Mouse (Mus musculus) CH12.LX (cell line): ENCODE results near the gene Snu13. TPM values are rescaled to one million over a fixed set of nuclear protein-coding genes. Genes with fewer than 3 reads are reported as not detected.

Experiments used
- DNase-seq: peaks from one replicate; pipeline ENCODE4 v3.0.0-alpha.2; 2013; ENCODE audit errors: extremely low read depth
- H3K27ac ChIP-seq: 2 replicates; pipeline ENCODE4 v1.5.1; 2012; ENCODE audit warnings: low read depth, mild to moderate bottlenecking, control low read depth, moderate library complexity; ENCODE audit not compliant: insufficient read depth
- H3K27me3 ChIP-seq: replicated peaks from 2 replicates; pipeline ENCODE3; 2012; ENCODE audit warnings: inconsistent platforms
- H3K36me3 ChIP-seq, 2 experiments: replicated peaks in 1 of 2; 2 replicates each; pipeline versions ENCODE3 to v1.6.1; 2012; ENCODE audit warnings: inconsistent platforms in 1 of 2, low read length in 1 of 2, mild to moderate bottlenecking in 1 of 2, mixed read lengths in 1 of 2, moderate library complexity in 1 of 2; ENCODE audit not compliant: control insufficient read depth in 1 of 2, insufficient read depth in 1 of 2
- H3K4me1 ChIP-seq, 2 experiments: 2 replicates each; pipeline ENCODE4 v1.6.1; 2012; ENCODE audit warnings: inconsistent platforms in 1 of 2, moderate library complexity in 1 of 2; ENCODE audit not compliant: insufficient read depth in 2 of 2, control insufficient read depth in 1 of 2
- H3K4me2 ChIP-seq: 2 replicates; pipeline ENCODE4 v1.6.1; 2012; ENCODE audit warnings: low read depth, mild to moderate bottlenecking, control low read depth; ENCODE audit not compliant: poor library complexity, insufficient read depth, severe bottlenecking
- H3K4me3 ChIP-seq, 3 experiments: fragments of 150-350 bp in 1 of 3; sonication (generic) in 1 of 3; replicated peaks in 1 of 3; 2 replicates each; pipeline versions ENCODE3 to v1.5.1; 2011 to 2012; ENCODE audit warnings: low read depth in 2 of 3, low read length in 2 of 3, mild to moderate bottlenecking in 2 of 3, moderate library complexity in 2 of 3, control low read depth in 1 of 3, improper control_type of control experiment in 1 of 3, inconsistent platforms in 1 of 3, mixed read lengths in 1 of 3; ENCODE audit not compliant: poor library complexity in 1 of 3
- H3K79me2 ChIP-seq: replicated peaks from 2 replicates; pipeline ENCODE4 v1.6.1; 2012; ENCODE audit warnings: mild to moderate bottlenecking, moderate library complexity; ENCODE audit not compliant: control insufficient read depth, poor library complexity, insufficient read depth, severe bottlenecking; ENCODE audit errors: extremely low read depth
- H3K9ac ChIP-seq: 2 replicates; pipeline ENCODE4 v1.6.1; 2012; ENCODE audit warnings: low read depth, mild to moderate bottlenecking, control low read depth, moderate library complexity; ENCODE audit not compliant: insufficient read depth
- H3K9me3 ChIP-seq: replicated peaks from 2 replicates; pipeline ENCODE3; 2012; ENCODE audit warnings: low read length, inconsistent platforms, mixed read lengths
- CTCF ChIP-seq, 2 experiments: IDR thresholded peaks in 1 of 2; conservative IDR thresholded peaks in 1 of 2; 2 replicates each; pipeline ENCODE4 v1.5.1; 2011 to 2012; ENCODE audit warnings: low read depth in 2 of 2, low read length in 2 of 2, improper control_type of control experiment in 1 of 2, inconsistent platforms in 1 of 2, mild to moderate bottlenecking in 1 of 2, moderate library complexity in 1 of 2
- EP300 ChIP-seq: IDR thresholded peaks from 2 replicates; pipeline ENCODE4 v1.6.1; 2011; ENCODE audit warnings: low read length, improper control_type of control experiment
- HCFC1 ChIP-seq: IDR thresholded peaks from 2 replicates; pipeline ENCODE4 v1.6.1; 2012; ENCODE audit warnings: low read depth, mild to moderate bottlenecking, inconsistent platforms, low read length, improper control_type of control experiment
- JUND ChIP-seq: conservative IDR thresholded peaks from 2 replicates; pipeline ENCODE4 v1.6.1; 2011; ENCODE audit warnings: low read depth, low read length, improper control_type of control experiment
- MEF2A ChIP-seq: IDR thresholded peaks from 2 replicates; pipeline ENCODE4 v1.6.1; 2014; ENCODE audit warnings: low read depth, mild to moderate bottlenecking, inconsistent platforms, low read length, improper control_type of control experiment, borderline replicate concordance
- MXI1 ChIP-seq: IDR thresholded peaks from 2 replicates; pipeline ENCODE4 v1.6.1; 2011; ENCODE audit warnings: mild to moderate bottlenecking, low read depth, low read length, improper control_type of control experiment
- MYC ChIP-seq: IDR thresholded peaks from 2 replicates; pipeline ENCODE4 v1.6.1; 2011; ENCODE audit warnings: low read depth, mild to moderate bottlenecking, improper control_type of control experiment, low read length
- NRF1 ChIP-seq: IDR thresholded peaks from 2 replicates; pipeline ENCODE4 v1.6.1; 2014; ENCODE audit warnings: low read depth, mild to moderate bottlenecking, inconsistent platforms, low read length, improper control_type of control experiment, moderate library complexity
- POLR2A ChIP-seq: IDR thresholded peaks from 2 replicates; pipeline ENCODE4 v1.6.1; 2011; ENCODE audit warnings: low read depth, mild to moderate bottlenecking, improper control_type of control experiment, low read length
- RAD21 ChIP-seq: IDR thresholded peaks from 2 replicates; pipeline ENCODE4 v1.6.1; 2011; ENCODE audit warnings: low read depth, mild to moderate bottlenecking, low read length, improper control_type of control experiment, moderate library complexity
- SIN3A ChIP-seq: IDR thresholded peaks from 2 replicates; pipeline ENCODE4 v1.6.1; 2012; ENCODE audit warnings: low read length, improper control_type of control experiment, inconsistent platforms
- SMC3 ChIP-seq: IDR thresholded peaks from 2 replicates; pipeline ENCODE4 v1.6.1; 2011; ENCODE audit warnings: low read depth, low read length, improper control_type of control experiment
- TBP ChIP-seq: conservative IDR thresholded peaks from 2 replicates; pipeline ENCODE4 v1.6.1; 2011; ENCODE audit warnings: low read depth, low read length, improper control_type of control experiment
- ZC3H11A ChIP-seq: IDR thresholded peaks from 2 replicates; pipeline ENCODE4 v1.6.1; 2012; ENCODE audit warnings: low read depth, mild to moderate bottlenecking, inconsistent platforms, low read length, improper control_type of control experiment
- ZKSCAN1 ChIP-seq: IDR thresholded peaks from 2 replicates; pipeline ENCODE4 v1.6.1; 2012; ENCODE audit warnings: low read depth, inconsistent platforms, low read length, improper control_type of control experiment, borderline replicate concordance
- dilution Hi-C: fragments of 300-500 bp; cut with MboI; formaldehyde crosslinking; loops from 2 replicates; pipeline ENCODE4 v1.14.3; 2020; ENCODE audit warnings: low sequenced_read_pairs; ENCODE audit not compliant: extremely low pct_unique_long_range_greater_than_20kb, extremely low pct_ligation_motif_present
- in situ Hi-C: fragments of 300-500 bp; cut with MboI; formaldehyde crosslinking; loops from 3 replicates; pipeline ENCODE4 v1.14.3; 2019; ENCODE audit warnings: low sequenced_read_pairs, low pct_ligation_motif_present, low pct_unique_long_range_greater_than_20kb, mixed read lengths
- polyA plus RNA-seq: library from polyadenylated mRNA; unstranded; fragments of >175 nt; gene quantifications from 2 replicates; pipeline ENCODE4 v1.2.1, GENCODE M21; 2012; ENCODE audit warnings: low read depth; ENCODE audit not compliant: insufficient read length
- total RNA-seq, 2 experiments: library from RNA; depleted of rRNA; stranded (reverse); fragments of 300-350 nt in 1 of 2; fragments of >200 nt in 1 of 2; gene quantifications; 2 replicates each; pipeline ENCODE4 v1.2.3; 2012 to 2014

Gene Snu13
- total and polyA plus RNA-seq, 3 experiments: 167 to 558 (median 433) TPM

GRCm38 (mm10) chr15:82016101-82016808 is 31.1 kb downstream of the Snu13 start (continued):
- TF ChIP-seq MXI1 (peak; percentile 79), NRF1 (peak; percentile 79), ZC3H11A (no peak), MYC (peak; percentile 90), ZKSCAN1 (no peak), HCFC1 (peak; percentile 13), MEF2A (no peak), RAD21 (peak; percentile 6), SMC3 (no peak), TBP (peak; percentile 48; the same call in 1 of the 2 replicates), SIN3A (peak; percentile 87)
- TF ChIP-seq, all 38 proteins: peak for 20

- Histone ChIP-seq H3K4me3 (peak overlapping the region; percentile 82 to 98 (median 91)), H3K4me2 (peak overlapping the region; percentile 58), H3K9ac (peak overlapping the region; percentile 81), H3K27me3 (no peaks in the 10 kb centered on the region), H3K4me1 (peaks cover 0 to 43% of the 10 kb centered on the region in 2 experiments; a peak in 2 of 4 replicates), H3K9me3 (peaks cover 2% of the 10 kb centered on the region), H3K27ac (peak overlapping the region; percentile 8; the same call in 1 of the 2 replicates), H3K79me2 (peaks cover 21% of the 10 kb centered on the region), H3K36me3 (peaks cover 11 to 39% of the 10 kb centered on the region in 2 experiments)
- TF ChIP-seq JUND: no peak
- TF ChIP-seq POLR2A: no peak
- TF ChIP-seq HCFC1: 0 out of 2 replicates have a peak, but pooled peaks have one; percentile 35
- dilution Hi-C loops (no loop called here), in situ Hi-C loops (no loop called here)
- peak; percentile 23 for DNase-seq
Measured at GRCm38 (mm10) chr15:82015392-82016100, 31.9 kb downstream of the Snu13 start.

- no peaks in the 10 kb centered on the region for H3K27me3 ChIP-seq
- TF ChIP-seq SIN3A (0 out of 2 replicates have a peak, but pooled peaks have one; percentile 19), EP300 (0 out of 2 replicates have a peak, but pooled peaks have one; percentile 7), JUND (no peak), CTCF (conservative IDR thresholded peaks at IDR 0.05 in 1 of 2, IDR thresholded peaks at IDR 0.05 in 1 of 2; ENCODE audit: low read depth in 2 of 2, low read length in 2 of 2) (no peak)
- H3K9me3 ChIP-seq: peaks cover 2% of the 10 kb centered on the region
- peaks cover 7 to 34% of the 10 kb centered on the region in 2 experiments for H3K36me3 ChIP-seq
- H3K4me3 ChIP-seq: peak overlapping the region; percentile 82 to 98 (median 91)
- dilution Hi-C loops: no loop called here
- peaks cover 21% of the 10 kb centered on the region for H3K79me2 ChIP-seq
- peaks cover 0 to 41% of the 10 kb centered on the region in 2 experiments; a peak in 2 of 4 replicates for H3K4me1 ChIP-seq
- DNase-seq: no peak
- H3K4me2 ChIP-seq: peak overlapping the region; percentile 58
- H3K9ac ChIP-seq: peak overlapping the region; percentile 81
- H3K27ac ChIP-seq: no peak overlapping the region
- in situ Hi-C loops: no loop called here
Measured at GRCm38 (mm10) chr15:82014745-82015391, 32.5 kb downstream of the Snu13 start.
